Mouse (Mus musculus) midbrain, embryonic 15.5 days (tissue): ENCODE results near the gene Matk. TPM values are rescaled to one million over a fixed set of nuclear protein-coding genes. Genes with fewer than 3 reads are reported as not detected.

Experiments used
- ATAC-seq: fragments of 200-750 bp; cut with Nextera tagmentation; replicated peaks from 2 replicates; pipeline ENCODE4 v1.8.0; 2017; ENCODE audit warnings: moderate TSS enrichment
- H3K27ac ChIP-seq: fragments of 300-500 bp; sonication (generic); 2 replicates; pipeline ENCODE4 v1.5.1; 2015; ENCODE audit warnings: mild to moderate bottlenecking, inconsistent platforms
- H3K27me3 ChIP-seq: fragments of 300-500 bp; sonication (generic); replicated peaks from 2 replicates; pipeline ENCODE4 v1.6.1; 2015; ENCODE audit warnings: inconsistent platforms
- H3K36me3 ChIP-seq: fragments of 300-500 bp; sonication (generic); replicated peaks from 2 replicates; pipeline ENCODE4 v1.6.1; 2015; ENCODE audit warnings: inconsistent platforms
- H3K4me1 ChIP-seq: fragments of 300-500 bp; sonication (generic); 2 replicates; pipeline ENCODE4 v1.6.1; 2015; ENCODE audit warnings: inconsistent platforms
- H3K4me2 ChIP-seq: fragments of 300-500 bp; sonication (generic); 2 replicates; pipeline ENCODE4 v1.6.1; 2015; ENCODE audit warnings: inconsistent platforms, mild to moderate bottlenecking, moderate library complexity
- H3K4me3 ChIP-seq: fragments of 300-500 bp; sonication (generic); 2 replicates; pipeline ENCODE4 v1.5.1; 2015; ENCODE audit warnings: mild to moderate bottlenecking, inconsistent platforms
- H3K9ac ChIP-seq: fragments of 300-500 bp; sonication (generic); 2 replicates; pipeline ENCODE4 v1.6.1; 2015; ENCODE audit warnings: mild to moderate bottlenecking, inconsistent platforms
- H3K9me3 ChIP-seq: fragments of 300-500 bp; sonication (generic); 2 replicates; pipeline ENCODE4 v1.6.1; 2016; ENCODE audit warnings: inconsistent platforms
- WGBS: fragments of 180-500 bp; shearing (Covaris S2); methylation state at CpG from one replicate; pipeline ENCODE4 v1.1.7; 2015; ENCODE audit warnings: mixed read lengths; 5-methylcytosine and 5-hydroxymethylcytosine counted together
- polyA plus RNA-seq: library from polyadenylated mRNA; unstranded; fragments of >200 nt; fragmentation: Nextera tagmentation; extraction: Ambion mirVana; gene quantifications from 2 replicates; pipeline ENCODE4 v1.2.1, GENCODE M21; 2015

Gene Matk
- polyA plus RNA-seq, 1 experiment from 2014 or later = 40.1 TPM

- Histone ChIP-seq H3K4me3 (no peak overlapping the region), H3K4me1 (peaks cover 29% of the 10 kb centered on the region), H3K9ac (no peak overlapping the region), H3K27ac (no peak overlapping the region), H3K36me3 (no peaks in the 10 kb centered on the region), H3K4me2 (no peak overlapping the region), H3K9me3 (no peaks in the 10 kb centered on the region), H3K27me3 (no peaks in the 10 kb centered on the region)
- ATAC-seq = no peak
- 87% methylated on average over 9 of the region's 9 CpGs for WGBS
These were observed 47.7 kb downstream of the Matk start for GRCm38 (mm10) chr10:81300352-81300907.

- H3K36me3 ChIP-seq = peaks cover 4% of the 10 kb centered on the region; the same call in 1 of the 2 replicates
- no peak overlapping the region for H3K9ac ChIP-seq
- ATAC-seq = no peak
- no peak overlapping the region for H3K4me3 ChIP-seq
- no peaks in the 10 kb centered on the region for H3K27me3 ChIP-seq
- H3K9me3 ChIP-seq = no peaks in the 10 kb centered on the region
- H3K27ac ChIP-seq = no peak overlapping the region
- no peak overlapping the region for H3K4me2 ChIP-seq
- H3K4me1 ChIP-seq = peaks cover 20% of the 10 kb centered on the region
- WGBS = 82% methylated on average over 9 of the region's 9 CpGs
These were observed 48.6 kb downstream of the Matk start for GRCm38 (mm10) chr10:81301321-81301720.

GRCm38 (mm10) chr10:81302288-81302687 is 49.6 kb downstream of the Matk start:
- Histone ChIP-seq H3K36me3 (peaks cover 12% of the 10 kb centered on the region; the same call in 1 of the 2 replicates), H3K4me2 (no peak overlapping the region), H3K4me1 (peaks cover 17% of the 10 kb centered on the region), H3K4me3 (no peak overlapping the region), H3K27ac (no peak overlapping the region), H3K9ac (no peak overlapping the region), H3K27me3 (no peaks in the 10 kb centered on the region), H3K9me3 (no peaks in the 10 kb centered on the region)
- 66% methylated on average over 4 of the region's 4 CpGs for WGBS
- no peak for ATAC-seq

- H3K4me2 ChIP-seq = no peak overlapping the region
- no peak for ATAC-seq
- peaks cover 15% of the 10 kb centered on the region for H3K4me1 ChIP-seq
- no peak overlapping the region for H3K4me3 ChIP-seq
- H3K9me3 ChIP-seq = no peaks in the 10 kb centered on the region
- H3K36me3 ChIP-seq = peaks cover 17% of the 10 kb centered on the region
- 75% methylated on average over 14 of the region's 14 CpGs for WGBS
- H3K27ac ChIP-seq = no peak overlapping the region
- no peak overlapping the region for H3K9ac ChIP-seq
- H3K27me3 ChIP-seq = no peaks in the 10 kb centered on the region
These were observed 50.1 kb downstream of the Matk start for GRCm38 (mm10) chr10:81302781-81303218.

GRCm38 (mm10) chr10:81303258-81303657 is 50.5 kb downstream of the Matk start:
- 76% methylated on average over 10 of the region's 10 CpGs for whole genome bisulfite sequencing
- Histone ChIP-seq H3K27me3 (no peaks in the 10 kb centered on the region), H3K4me3 (no peak overlapping the region), H3K36me3 (peaks cover 21% of the 10 kb centered on the region), H3K4me1 (peaks cover 15% of the 10 kb centered on the region), H3K9me3 (no peaks in the 10 kb centered on the region), H3K9ac (no peak overlapping the region), H3K27ac (no peak overlapping the region), H3K4me2 (no peak overlapping the region)
- no peak for ATAC-seq

GRCm38 (mm10) chr10:81303761-81304160 is 51.0 kb downstream of the Matk start:
- no peak for ATAC-seq
- WGBS = 80% methylated on average over 7 of the region's 7 CpGs
- Histone ChIP-seq H3K9me3 (no peaks in the 10 kb centered on the region), H3K27ac (no peak overlapping the region), H3K4me3 (no peak overlapping the region), H3K4me2 (no peak overlapping the region), H3K9ac (no peak overlapping the region), H3K4me1 (peaks cover 15% of the 10 kb centered on the region), H3K27me3 (no peaks in the 10 kb centered on the region), H3K36me3 (peaks cover 22% of the 10 kb centered on the region)

GRCm38 (mm10) chr10:81304597-81305238 is 52.0 kb downstream of the Matk start:
- H3K27me3 ChIP-seq = no peaks in the 10 kb centered on the region
- peaks cover 15% of the 10 kb centered on the region for H3K4me1 ChIP-seq
- H3K9me3 ChIP-seq = no peaks in the 10 kb centered on the region
- H3K4me2 ChIP-seq = no peak overlapping the region
- 27% methylated on average over 7 of the region's 9 CpGs for WGBS
- ATAC-seq = no peak
- no peak overlapping the region for H3K27ac ChIP-seq
- peaks cover 32% of the 10 kb centered on the region for H3K36me3 ChIP-seq
- no peak overlapping the region for H3K4me3 ChIP-seq
- no peak overlapping the region for H3K9ac ChIP-seq

GRCm38 (mm10) chr10:81305663-81306062 is 52.9 kb downstream of the Matk start:
- ATAC-seq = no peak
- Histone ChIP-seq H3K4me2 (no peak overlapping the region), H3K27ac (no peak overlapping the region), H3K4me3 (no peak overlapping the region), H3K9ac (no peak overlapping the region), H3K9me3 (no peaks in the 10 kb centered on the region), H3K36me3 (peaks cover 40% of the 10 kb centered on the region), H3K4me1 (peaks cover 9% of the 10 kb centered on the region), H3K27me3 (no peaks in the 10 kb centered on the region)
- WGBS = 95% methylated on average over 14 of the region's 14 CpGs

- H3K27ac ChIP-seq = no peak overlapping the region
- no peak overlapping the region for H3K4me3 ChIP-seq
- H3K9ac ChIP-seq = no peak overlapping the region
- no peaks in the 10 kb centered on the region for H3K27me3 ChIP-seq
- H3K4me2 ChIP-seq = no peak overlapping the region
- H3K9me3 ChIP-seq = no peaks in the 10 kb centered on the region
- no peak for ATAC-seq
- H3K36me3 ChIP-seq = peaks cover 46% of the 10 kb centered on the region
- WGBS = 92% methylated on average over 12 of the region's 12 CpGs
- H3K4me1 ChIP-seq = peaks cover 6% of the 10 kb centered on the region; the same call in 1 of the 2 replicates
These were observed 53.5 kb downstream of the Matk start for GRCm38 (mm10) chr10:81306173-81306668.

GRCm38 (mm10) chr10:81306837-81307682 is 54.3 kb downstream of the Matk start:
- H3K36me3 ChIP-seq = peaks cover 53% of the 10 kb centered on the region
- no peak overlapping the region for H3K27ac ChIP-seq
- H3K4me1 ChIP-seq = peaks cover 4% of the 10 kb centered on the region; the same call in 1 of the 2 replicates
- no peak overlapping the region for H3K4me2 ChIP-seq
- ATAC-seq = no peak
- 94% methylated on average over 21 of the region's 21 CpGs for WGBS
- no peak overlapping the region for H3K4me3 ChIP-seq
- H3K9me3 ChIP-seq = no peaks in the 10 kb centered on the region
- no peak overlapping the region for H3K9ac ChIP-seq
- no peaks in the 10 kb centered on the region for H3K27me3 ChIP-seq

GRCm38 (mm10) chr10:81309571-81309970 is 56.8 kb downstream of the Matk start:
- Histone ChIP-seq H3K36me3 (peaks cover 77% of the 10 kb centered on the region), H3K4me3 (no peak overlapping the region), H3K9ac (no peak overlapping the region), H3K4me2 (no peak overlapping the region), H3K27ac (no peak overlapping the region), H3K9me3 (no peaks in the 10 kb centered on the region), H3K4me1 (no peaks in the 10 kb centered on the region), H3K27me3 (no peaks in the 10 kb centered on the region)
- WGBS = 92% methylated on average over 5 of the region's 5 CpGs
- no peak for ATAC-seq
